1 mouse cellular context compared by ENCODE assay signal in genomic region chr7:35237935-35238334, GRCm38 (mm10). TPM values are rescaled to one million over a fixed set of nuclear protein-coding genes. Genes with fewer than 3 reads are reported as not detected.
"Had no signal": no experiment of that assay in that cellular context is flagged by ENCODE, and none has a peak within 500 bp of the region (broad histone marks: within the 10 kb centered on the region; RNA-seq: fewer than 3 reads in every experiment).

No protein-coding gene starts in this region.

RNA-seq across cellular contexts. Expression of gene Lrp3, which starts 22.6 kb away (rescaled TPM):
- total RNA-seq: hematopoietic stem cell, adult 5-6 weeks had no signal

RNA-seq across cellular contexts. Expression of gene Slc7a10, which starts 51.8 kb away (rescaled TPM):
- total RNA-seq: hematopoietic stem cell, adult 5-6 weeks had no signal
